Mouse (Mus musculus): Measurements from ENCODE around the gene Hpn.

GRCm38 (mm10) chr7:31058211-31058610 is 56.9 kb downstream of the Hpn start:
- no peak for TF ChIP-seq CTCF (IDR thresholded peaks at IDR 0.05; ENCODE audit: low read depth, low read length)
- TF ChIP-seq POLR2AphosphoS5 (IDR thresholded peaks at IDR 0.05; ENCODE audit: insufficient replicate concordance, low read depth, low read length), result no peak

All from G1E (cell line).